Mouse (Mus musculus) intestine, embryonic 15.5 days (tissue): Measurements from ENCODE around the gene Crim1. TPM values are rescaled to one million over a fixed set of nuclear protein-coding genes. Genes with fewer than 3 reads are reported as not detected.

Source experiments
- ATAC-seq: fragments of 200-750 bp; cut with Nextera tagmentation; 2 replicates; pipeline ENCODE4 v1.8.0; 2017; ENCODE audit warnings: moderate TSS enrichment, moderate library complexity
- H3K27ac ChIP-seq: fragments of 300-500 bp; sonication (generic); 2 replicates; pipeline ENCODE4 v1.5.1; 2015; ENCODE audit warnings: mild to moderate bottlenecking, inconsistent platforms
- H3K27me3 ChIP-seq: fragments of 300-500 bp; sonication (generic); replicated peaks from 2 replicates; pipeline ENCODE4 v1.6.1; 2015; ENCODE audit warnings: inconsistent platforms
- H3K36me3 ChIP-seq: fragments of 300-500 bp; sonication (generic); 2 replicates; pipeline ENCODE4 v1.6.1; 2015; ENCODE audit warnings: inconsistent platforms
- H3K4me1 ChIP-seq: fragments of 300-500 bp; sonication (generic); replicated peaks from 2 replicates; pipeline ENCODE4 v1.6.1; 2015; ENCODE audit warnings: inconsistent platforms
- H3K4me2 ChIP-seq: fragments of 300-500 bp; sonication (generic); replicated peaks from 2 replicates; pipeline ENCODE4 v1.6.1; 2015; ENCODE audit warnings: mild to moderate bottlenecking, inconsistent platforms
- H3K4me3 ChIP-seq: fragments of 300-500 bp; sonication (generic); replicated peaks from 2 replicates; pipeline ENCODE4 v1.5.1; 2015; ENCODE audit warnings: inconsistent platforms
- H3K9ac ChIP-seq: fragments of 300-500 bp; sonication (generic); 2 replicates; pipeline ENCODE4 v1.6.1; 2015; ENCODE audit warnings: inconsistent platforms
- H3K9me3 ChIP-seq: fragments of 300-500 bp; sonication (generic); 2 replicates; pipeline ENCODE4 v1.6.1; 2016; ENCODE audit warnings: inconsistent platforms
- WGBS: fragments of 180-500 bp; shearing (Covaris S2); methylation state at CpG from one replicate; pipeline ENCODE4 v1.1.7; 2015; 5-methylcytosine and 5-hydroxymethylcytosine counted together
- polyA plus RNA-seq: library from polyadenylated mRNA; unstranded; fragments of >200 nt; fragmentation: Nextera tagmentation; extraction: Ambion mirVana; gene quantifications from 2 replicates; pipeline ENCODE4 v1.2.1, GENCODE M21; 2015

Crim1 gene
- polyA plus RNA-seq, 1 experiment from 2014 or later, result 5.9 TPM

DNA sequence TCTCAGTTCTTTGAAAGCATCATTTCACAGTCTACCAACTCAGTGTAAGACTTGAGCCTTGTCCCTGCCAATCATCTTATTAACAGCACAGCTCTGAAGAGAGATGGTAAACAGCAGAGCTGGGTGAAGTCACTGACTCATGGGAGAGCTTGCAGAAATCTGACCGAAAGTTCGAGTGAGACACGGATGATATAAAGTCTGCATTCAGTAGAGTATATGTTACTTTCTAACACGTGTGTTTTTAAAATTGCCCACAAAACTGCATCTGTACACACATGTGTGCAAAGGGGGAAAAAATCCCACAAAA is 75.4 kb downstream of the Crim1 start:
- Histone ChIP-seq H3K27ac (no peak overlapping the region), H3K9me3 (no peaks in the 10 kb centered on the region), H3K36me3 (no peaks in the 10 kb centered on the region), H3K27me3 (no peaks in the 10 kb centered on the region), H3K4me2 (no peak overlapping the region), H3K4me1 (peaks cover 22% of the 10 kb centered on the region), H3K4me3 (no peak overlapping the region), H3K9ac (no peak overlapping the region)
- ATAC-seq, result no peak
- 41% methylated on average over 4 of the region's 4 CpGs for WGBS

GRCm38 (mm10) chr17:78279191-78279590 is 79.1 kb downstream of the Crim1 start:
- H3K9me3 ChIP-seq, result no peaks in the 10 kb centered on the region
- WGBS, result 82% methylated on average over 12 of the region's 12 CpGs
- no peak for ATAC-seq
- peaks cover 4% of the 10 kb centered on the region for H3K4me1 ChIP-seq
- H3K36me3 ChIP-seq, result no peaks in the 10 kb centered on the region
- no peak overlapping the region for H3K4me2 ChIP-seq
- no peak overlapping the region for H3K4me3 ChIP-seq
- no peaks in the 10 kb centered on the region for H3K27me3 ChIP-seq
- no peak overlapping the region for H3K27ac ChIP-seq
- H3K9ac ChIP-seq, result no peak overlapping the region

- Histone ChIP-seq H3K27me3 (no peaks in the 10 kb centered on the region), H3K4me1 (no peaks in the 10 kb centered on the region), H3K27ac (no peak overlapping the region), H3K4me3 (no peak overlapping the region), H3K9me3 (no peaks in the 10 kb centered on the region), H3K36me3 (no peaks in the 10 kb centered on the region), H3K4me2 (no peak overlapping the region), H3K9ac (no peak overlapping the region)
- ATAC-seq, result no peak
- WGBS, result 66% methylated on average over 18 of the region's 18 CpGs
Measured at GRCm38 (mm10) chr17:78280991-78281712, 81.1 kb downstream of the Crim1 start.

DNA sequence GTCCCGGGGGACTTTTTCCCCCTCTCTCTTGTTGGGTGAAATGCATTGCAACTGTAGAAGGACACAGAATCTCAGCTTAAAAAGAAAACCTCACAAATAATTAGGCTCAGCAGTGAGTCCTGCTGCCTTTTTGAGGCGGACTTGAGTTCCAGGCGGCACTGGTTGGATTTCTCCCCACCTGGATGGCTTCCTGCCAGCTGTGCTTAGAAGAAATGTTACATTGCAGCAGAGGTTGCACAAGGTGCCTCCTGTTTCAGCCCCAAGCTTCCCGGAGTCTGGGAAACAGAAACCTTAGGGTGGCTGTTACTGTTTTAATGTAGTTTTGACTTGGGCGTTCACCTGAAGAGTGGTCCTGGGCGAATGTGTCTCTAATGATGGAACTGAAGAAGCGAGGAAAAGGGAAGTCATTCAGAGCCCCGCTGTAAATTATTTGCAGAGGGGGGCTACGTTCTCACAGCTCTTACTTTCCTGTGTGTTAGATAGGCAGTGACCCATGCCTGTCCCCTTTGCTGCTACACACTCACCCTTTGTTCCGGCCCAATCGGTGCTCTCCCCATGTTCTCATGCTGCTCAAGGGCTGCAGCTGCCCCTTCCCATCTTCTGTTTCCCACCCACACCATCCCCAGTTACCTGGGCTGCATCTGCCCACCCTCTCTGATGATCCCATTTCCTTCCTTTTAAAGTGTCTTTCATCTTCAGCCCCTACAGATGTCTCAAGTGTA is 83.4 kb downstream of the Crim1 start:
- no peaks in the 10 kb centered on the region for H3K27me3 ChIP-seq
- ATAC-seq, result no peak
- H3K9me3 ChIP-seq, result no peaks in the 10 kb centered on the region
- H3K4me1 ChIP-seq, result 0 out of 2 replicates have a peak, but pooled peaks cover 2% of the 10 kb centered on the region
- no peak overlapping the region for H3K9ac ChIP-seq
- no peak overlapping the region for H3K4me2 ChIP-seq
- 86% methylated on average over 11 of the region's 11 CpGs for WGBS
- H3K36me3 ChIP-seq, result no peaks in the 10 kb centered on the region
- no peak overlapping the region for H3K4me3 ChIP-seq
- H3K27ac ChIP-seq, result no peak overlapping the region

DNA sequence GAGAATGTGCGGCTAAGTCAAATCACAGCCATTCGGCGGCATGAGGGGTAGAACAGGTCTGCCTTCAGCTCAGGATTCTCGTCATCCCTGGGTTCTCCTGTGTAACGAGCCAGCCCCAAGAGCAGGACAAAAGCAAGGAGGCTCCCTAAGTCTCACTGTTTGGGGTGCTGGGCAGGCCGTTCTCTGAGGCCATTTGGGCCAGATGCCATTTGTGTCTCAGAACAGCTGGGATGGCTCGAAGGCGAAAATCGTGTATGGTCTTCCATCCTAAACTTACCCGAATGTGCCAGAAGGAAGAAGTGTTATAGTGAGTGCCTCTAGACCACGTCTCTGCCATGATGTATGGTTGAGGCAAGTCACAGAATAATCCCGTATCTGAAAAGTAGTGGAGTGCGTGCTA is 86.0 kb downstream of the Crim1 start:
- Histone ChIP-seq H3K9ac (no peak overlapping the region), H3K27me3 (no peaks in the 10 kb centered on the region), H3K27ac (no peak overlapping the region), H3K36me3 (no peaks in the 10 kb centered on the region), H3K4me2 (no peak overlapping the region), H3K4me1 (0 out of 2 replicates have a peak, but pooled peaks cover 5% of the 10 kb centered on the region), H3K9me3 (no peaks in the 10 kb centered on the region), H3K4me3 (no peak overlapping the region)
- no peak for ATAC-seq
- 82% methylated on average over 13 of the region's 13 CpGs for WGBS

DNA sequence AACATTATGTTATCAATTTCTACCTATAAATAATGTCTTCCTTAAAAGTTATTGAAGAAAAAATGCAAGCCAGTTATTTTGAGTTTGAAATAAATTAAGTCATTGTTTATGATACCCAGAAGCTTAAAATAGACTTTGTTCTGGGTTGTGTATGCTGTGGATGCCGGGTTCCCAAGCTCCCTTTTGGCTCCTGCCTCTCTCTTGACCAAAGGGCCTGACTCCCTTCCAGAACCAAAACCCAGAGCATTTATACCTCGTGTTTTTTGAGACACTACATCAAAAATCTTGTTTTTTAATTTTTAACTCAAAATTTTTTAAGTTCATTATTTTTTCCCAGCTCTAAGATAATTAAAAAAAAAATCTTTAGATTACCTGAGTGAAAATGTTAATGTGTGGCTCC is 87.3 kb downstream of the Crim1 start:
- Histone ChIP-seq H3K4me2 (no peak overlapping the region), H3K4me1 (0 out of 2 replicates have a peak, but pooled peaks cover 5% of the 10 kb centered on the region), H3K4me3 (no peak overlapping the region), H3K36me3 (no peaks in the 10 kb centered on the region), H3K9me3 (no peaks in the 10 kb centered on the region), H3K27me3 (no peaks in the 10 kb centered on the region), H3K9ac (no peak overlapping the region), H3K27ac (no peak overlapping the region)
- no peak for ATAC-seq
- WGBS, result 52% methylated on average over 2 of the region's 2 CpGs

- 80% methylated on average over 6 of the region's 6 CpGs for WGBS
- peak; percentile 66 for ATAC-seq
- 0 out of 2 replicates have a peak, but pooled peaks cover 5% of the 10 kb centered on the region for H3K4me1 ChIP-seq
Measured at GRCm38 (mm10) chr17:78290153-78290876, 90.3 kb downstream of the Crim1 start.

GRCm38 (mm10) chr17:78291030-78291429 is 91.0 kb downstream of the Crim1 start:
- 96% methylated on average over 5 of the region's 5 CpGs for WGBS
- Histone ChIP-seq H3K27ac (no peak overlapping the region), H3K4me2 (no peak overlapping the region), H3K36me3 (no peaks in the 10 kb centered on the region), H3K9ac (no peak overlapping the region), H3K4me3 (no peak overlapping the region), H3K4me1 (0 out of 2 replicates have a peak, but pooled peaks cover 5% of the 10 kb centered on the region), H3K9me3 (no peaks in the 10 kb centered on the region), H3K27me3 (no peaks in the 10 kb centered on the region)
- ATAC-seq, result no peak

More at GRCm38 (mm10) chr17:78290153-78290876, 90.3 kb downstream of the Crim1 start:
- H3K4me3 ChIP-seq, result no peak overlapping the region
- H3K9me3 ChIP-seq, result no peaks in the 10 kb centered on the region
- H3K4me2 ChIP-seq, result no peak overlapping the region
- H3K36me3 ChIP-seq, result no peaks in the 10 kb centered on the region
- H3K27ac ChIP-seq, result no peak overlapping the region
- H3K27me3 ChIP-seq, result no peaks in the 10 kb centered on the region
- no peak overlapping the region for H3K9ac ChIP-seq

- no peak overlapping the region for H3K9ac ChIP-seq
- H3K4me3 ChIP-seq, result no peak overlapping the region
- ATAC-seq, result no peak
- 65% methylated on average over 7 of the region's 7 CpGs for WGBS
- H3K4me2 ChIP-seq, result no peak overlapping the region
- H3K27me3 ChIP-seq, result no peaks in the 10 kb centered on the region
- 0 out of 2 replicates have a peak, but pooled peaks cover 3% of the 10 kb centered on the region for H3K4me1 ChIP-seq
- no peaks in the 10 kb centered on the region for H3K36me3 ChIP-seq
- H3K9me3 ChIP-seq, result no peaks in the 10 kb centered on the region
- no peak overlapping the region for H3K27ac ChIP-seq
Measured at GRCm38 (mm10) chr17:78292301-78292700, 92.3 kb downstream of the Crim1 start.

- Histone ChIP-seq H3K27ac (no peak overlapping the region), H3K4me3 (no peak overlapping the region), H3K4me2 (no peak overlapping the region), H3K9me3 (no peaks in the 10 kb centered on the region), H3K36me3 (no peaks in the 10 kb centered on the region), H3K27me3 (no peaks in the 10 kb centered on the region), H3K4me1 (0 out of 2 replicates have a peak, but pooled peaks cover 3% of the 10 kb centered on the region), H3K9ac (no peak overlapping the region)
- ATAC-seq, result no peak
- WGBS, result 96% methylated on average over 10 of the region's 10 CpGs
Measured at GRCm38 (mm10) chr17:78292827-78293488, 92.9 kb downstream of the Crim1 start.

GRCm38 (mm10) chr17:78295979-78296378 is 95.9 kb downstream of the Crim1 start:
- no peak for ATAC-seq
- Histone ChIP-seq H3K4me2 (no peak overlapping the region), H3K9me3 (no peaks in the 10 kb centered on the region), H3K9ac (no peak overlapping the region), H3K36me3 (no peaks in the 10 kb centered on the region), H3K27me3 (no peaks in the 10 kb centered on the region), H3K4me1 (peaks cover 13% of the 10 kb centered on the region), H3K4me3 (no peak overlapping the region), H3K27ac (no peak overlapping the region)
- WGBS, result 72% methylated on average over 7 of the region's 7 CpGs

- Histone ChIP-seq H3K36me3 (no peaks in the 10 kb centered on the region), H3K4me1 (peaks cover 13% of the 10 kb centered on the region), H3K4me2 (no peak overlapping the region), H3K9me3 (no peaks in the 10 kb centered on the region), H3K27ac (no peak overlapping the region), H3K4me3 (no peak overlapping the region), H3K27me3 (no peaks in the 10 kb centered on the region), H3K9ac (no peak overlapping the region)
- WGBS, result 76% methylated on average over 5 of the region's 5 CpGs
- peak; percentile 74 for ATAC-seq
Measured at GRCm38 (mm10) chr17:78298140-78298539, 98.1 kb downstream of the Crim1 start.
